Comparison of ENCODE assay signal across 8 mouse cellular contexts in the genomic region with DNA sequence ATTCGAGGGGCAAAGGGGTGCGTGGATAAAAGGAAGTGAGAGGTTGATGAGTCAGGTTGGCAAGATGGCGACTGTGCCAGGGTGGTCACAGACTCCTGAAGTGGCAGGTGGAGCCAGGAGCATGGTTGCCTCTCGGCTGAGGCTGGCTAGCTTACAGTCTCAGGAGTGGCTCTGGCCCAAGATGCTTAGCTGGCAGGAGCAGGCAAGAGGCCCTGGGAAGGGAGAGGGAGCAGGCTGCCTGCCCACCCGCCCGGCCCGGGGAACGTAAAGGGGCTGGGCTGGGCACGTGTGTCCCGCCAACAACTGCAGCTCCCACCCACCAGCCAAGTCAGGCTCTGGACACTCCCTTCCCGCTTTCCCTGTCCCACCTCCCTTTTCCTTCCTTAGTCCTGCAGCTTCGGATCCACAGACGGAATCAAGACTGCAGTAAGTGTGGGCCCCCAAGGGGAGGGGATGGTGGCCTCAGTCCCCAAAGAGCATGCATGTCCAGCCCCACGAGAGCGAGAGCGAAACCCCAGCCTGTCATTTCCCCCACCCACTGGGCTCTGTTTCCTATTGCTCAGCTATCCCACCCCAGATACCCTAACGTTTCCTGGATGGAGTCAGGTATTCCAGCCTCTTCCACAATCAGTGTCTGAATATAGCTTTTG. TPM values are rescaled to one million over a fixed set of nuclear protein-coding genes. Genes with fewer than 3 reads are reported as not detected.
A peak's percentile ranks its signal among the peaks of the same experiment; 100 is the strongest.
DNase-seq lines count a peak whose midpoint lies in the region; ATAC-seq and TF ChIP-seq lines count a peak whose summit lies in the region.

No protein-coding gene starts in this region.

- 0 out of 2 replicates have a peak overlapping the region, but pooled peaks have one; percentile 24 for H3K27ac ChIP-seq in kidney, embryonic 14.5 days (ENCODE audit: low read depth, low read length)
- H3K27ac ChIP-seq in embryonic facial prominence, embryonic 13.5 days, result peak overlapping the region; percentile 95
- no peak overlapping the region for H3K27ac ChIP-seq in hindbrain, embryonic 11.5 days (ENCODE audit: low read depth, low read length)
- H3K27ac ChIP-seq in lung, postnatal 0 days (ENCODE audit: low read length), result peak overlapping the region; percentile 51

- H3K27me3 ChIP-seq in kidney, embryonic 14.5 days (ENCODE audit: control insufficient read depth, insufficient read depth, low read length), result no peaks in the 10 kb centered on the region
- no peaks in the 10 kb centered on the region for H3K27me3 ChIP-seq in embryonic facial prominence, embryonic 13.5 days
- H3K27me3 ChIP-seq in hindbrain, embryonic 11.5 days (ENCODE audit: control insufficient read depth, insufficient read depth, low read length), result peaks cover 2% of the 10 kb centered on the region; the same call in 1 of the 2 replicates
- H3K27me3 ChIP-seq in lung, postnatal 0 days (replicated peaks; ENCODE audit: insufficient read depth, low read length), result no peaks in the 10 kb centered on the region

- no peak for TF ChIP-seq CTCF in lung, postnatal 0 days (IDR thresholded peaks at IDR 0.05)

- peak overlapping the region; percentile 17; the same call in 1 of the 2 replicates for H3K4me3 ChIP-seq in kidney, embryonic 14.5 days (ENCODE audit: low read length)
- peak overlapping the region; percentile 54 for H3K4me3 ChIP-seq in embryonic facial prominence, embryonic 13.5 days
- H3K4me3 ChIP-seq in hindbrain, embryonic 11.5 days (ENCODE audit: low read depth, low read length), result no peak overlapping the region
- H3K4me3 ChIP-seq in lung, postnatal 0 days (ENCODE audit: low read depth, low read length), result no peak overlapping the region

- H3K4me1 ChIP-seq in kidney, embryonic 14.5 days (ENCODE audit: control insufficient read depth, insufficient read depth, low read length), result peaks cover 46% of the 10 kb centered on the region
- peaks cover 49% of the 10 kb centered on the region for H3K4me1 ChIP-seq in embryonic facial prominence, embryonic 13.5 days
- peaks cover 4% of the 10 kb centered on the region; the same call in 1 of the 2 replicates for H3K4me1 ChIP-seq in hindbrain, embryonic 11.5 days (replicated peaks; ENCODE audit: control insufficient read depth, insufficient read depth, low read length)
- H3K4me1 ChIP-seq in lung, postnatal 0 days (ENCODE audit: insufficient read depth, low read depth, low read length), result peaks cover 33% of the 10 kb centered on the region

- no peak for ATAC-seq in kidney, embryonic 14.5 days (ENCODE audit: low FRiP score, low TSS enrichment)
- no peak for ATAC-seq in embryonic facial prominence, embryonic 13.5 days (ENCODE audit: insufficient number of reproducible peaks, insufficient read depth, low FRiP score, low TSS enrichment, low read depth)
- no peak for ATAC-seq in hindbrain, embryonic 11.5 days (ENCODE audit: low FRiP score)
- peak; percentile 16 for ATAC-seq in lung, postnatal 0 days

- WGBS in kidney, embryonic 14.5 days, result 48% methylated on average over 17 of the region's 17 CpGs
- 60% methylated on average over 17 of the region's 17 CpGs for WGBS in embryonic facial prominence, embryonic 13.5 days
- 82% methylated on average over 16 of the region's 17 CpGs for WGBS in hindbrain, embryonic 11.5 days
- WGBS in lung, postnatal 0 days, result 25% methylated on average over 15 of the region's 17 CpGs

- H3K9ac ChIP-seq in kidney, embryonic 14.5 days (ENCODE audit: low read depth, low read length), result no peak overlapping the region; the same call in 1 of the 2 replicates
- H3K9ac ChIP-seq in embryonic facial prominence, embryonic 13.5 days, result peak overlapping the region; percentile 83
- H3K9ac ChIP-seq in hindbrain, embryonic 11.5 days (ENCODE audit: low read depth, low read length), result peak overlapping the region; percentile 11; the same call in 1 of the 2 replicates
- H3K9ac ChIP-seq in lung, postnatal 0 days (replicated peaks; ENCODE audit: low read depth), result no peak overlapping the region

- TF ChIP-seq EP300 in lung, postnatal 0 days (IDR thresholded peaks at IDR 0.05), result no peak

- H3K36me3 ChIP-seq in kidney, embryonic 14.5 days (ENCODE audit: control insufficient read depth, insufficient read depth, low read length), result 0 out of 2 replicates have a peak, but pooled peaks cover 2% of the 10 kb centered on the region
- H3K36me3 ChIP-seq in embryonic facial prominence, embryonic 13.5 days, result peaks cover 4% of the 10 kb centered on the region
- no peaks in the 10 kb centered on the region for H3K36me3 ChIP-seq in hindbrain, embryonic 11.5 days (ENCODE audit: control insufficient read depth, insufficient read depth, low read length)
- H3K36me3 ChIP-seq in lung, postnatal 0 days (ENCODE audit: insufficient read depth, low read length), result no peaks in the 10 kb centered on the region

- H3K9me3 ChIP-seq in kidney, embryonic 14.5 days (ENCODE audit: control insufficient read depth, low read length), result no peaks in the 10 kb centered on the region
- no peaks in the 10 kb centered on the region for H3K9me3 ChIP-seq in embryonic facial prominence, embryonic 13.5 days
- no peaks in the 10 kb centered on the region for H3K9me3 ChIP-seq in hindbrain, embryonic 11.5 days (ENCODE audit: control insufficient read depth, low read length)
- H3K9me3 ChIP-seq in lung, postnatal 0 days (ENCODE audit: low read length), result no peaks in the 10 kb centered on the region

- H3K4me2 ChIP-seq in kidney, embryonic 14.5 days (replicated peaks; ENCODE audit: low read depth, low read length), result peak overlapping the region; percentile 82; the same call in 1 of the 2 replicates
- peak overlapping the region; percentile 81 for H3K4me2 ChIP-seq in embryonic facial prominence, embryonic 13.5 days
- no peak overlapping the region for H3K4me2 ChIP-seq in hindbrain, embryonic 11.5 days (replicated peaks; ENCODE audit: low read depth, low read length)
- peak overlapping the region; percentile 61 for H3K4me2 ChIP-seq in lung, postnatal 0 days (replicated peaks; ENCODE audit: low read depth, low read length)

- DNase-seq in kidney, adult 9 months, result no peak
- DNase-seq in hindbrain, embryonic 11.5 days (ENCODE audit: low spot score), result no peak
- peak; percentile 72 for DNase-seq in lung, postnatal 0 days (ENCODE audit: low spot score)
- no peak for DNase-seq in thymus, postnatal 14 days
- no peak for DNase-seq in thymus, postnatal 4 days
- no peak for DNase-seq in layer of hippocampus, adult 9-11 months

RNA-seq across cellular contexts. Expression of a gene that starts 1.7 kb away (rescaled TPM):
- 3.6 and 5.0 TPM in 2 replicates for polyA plus RNA-seq in kidney, embryonic 14.5 days (2014; fragmentation: Nextera tagmentation; extraction: Ambion mirVana)
- 5.2 and 7.8 TPM in 2 replicates for polyA plus RNA-seq in embryonic facial prominence, embryonic 13.5 days (2015; fragmentation: Nextera tagmentation; extraction: Ambion mirVana)
- polyA plus RNA-seq in hindbrain, embryonic 11.5 days (2014; fragmentation: Nextera tagmentation; extraction: Ambion mirVana), result 1.7 and 2.1 TPM in 2 replicates
- polyA plus RNA-seq in lung, postnatal 0 days (2015; fragmentation: Nextera tagmentation; extraction: Ambion mirVana), result 4.0 and 4.8 TPM in 2 replicates

RNA-seq across cellular contexts. Expression of a gene that starts 14.2 kb away (rescaled TPM):
- polyA plus RNA-seq in kidney, embryonic 14.5 days (2014; fragmentation: Nextera tagmentation; extraction: Ambion mirVana), result 12.1 and 18.7 TPM in 2 replicates
- polyA plus RNA-seq in embryonic facial prominence, embryonic 13.5 days (2015; fragmentation: Nextera tagmentation; extraction: Ambion mirVana), result 8.0 and 8.8 TPM in 2 replicates
- 4.9 and 5.1 TPM in 2 replicates for polyA plus RNA-seq in hindbrain, embryonic 11.5 days (2014; fragmentation: Nextera tagmentation; extraction: Ambion mirVana)
- 43.3 and 49.0 TPM in 2 replicates for polyA plus RNA-seq in lung, postnatal 0 days (2015; fragmentation: Nextera tagmentation; extraction: Ambion mirVana)

RNA-seq across cellular contexts. Expression of a gene that starts 19.9 kb away (rescaled TPM):
- polyA plus RNA-seq in kidney, embryonic 14.5 days (2014; fragmentation: Nextera tagmentation; extraction: Ambion mirVana), result 0.11 and 0.23 TPM in 2 replicates
- 0.27 and 0.39 TPM in 2 replicates for polyA plus RNA-seq in embryonic facial prominence, embryonic 13.5 days (2015; fragmentation: Nextera tagmentation; extraction: Ambion mirVana)
- polyA plus RNA-seq in hindbrain, embryonic 11.5 days (2014; fragmentation: Nextera tagmentation; extraction: Ambion mirVana), result 0.12 and 0.18 TPM in 2 replicates
- 0.19 and 0.32 TPM in 2 replicates for polyA plus RNA-seq in lung, postnatal 0 days (2015; fragmentation: Nextera tagmentation; extraction: Ambion mirVana)

RNA-seq across cellular contexts. Expression of a gene that starts 24.4 kb away (rescaled TPM):
- polyA plus RNA-seq in kidney, embryonic 14.5 days (2014; fragmentation: Nextera tagmentation; extraction: Ambion mirVana), result 0.14 TPM in 2 replicates
- polyA plus RNA-seq in embryonic facial prominence, embryonic 13.5 days (2015; fragmentation: Nextera tagmentation; extraction: Ambion mirVana), result 1.9 and 2.3 TPM in 2 replicates
- not detected in 2 replicates for polyA plus RNA-seq in hindbrain, embryonic 11.5 days (2014; fragmentation: Nextera tagmentation; extraction: Ambion mirVana)
- 0.13 and 0.18 TPM in 2 replicates for polyA plus RNA-seq in lung, postnatal 0 days (2015; fragmentation: Nextera tagmentation; extraction: Ambion mirVana)

RNA-seq across cellular contexts. Expression of a gene that starts 24.7 kb away (rescaled TPM):
- polyA plus RNA-seq in kidney, embryonic 14.5 days (2014; fragmentation: Nextera tagmentation; extraction: Ambion mirVana), result 0.26 and 0.31 TPM in 2 replicates
- 0.45 and 0.54 TPM in 2 replicates for polyA plus RNA-seq in embryonic facial prominence, embryonic 13.5 days (2015; fragmentation: Nextera tagmentation; extraction: Ambion mirVana)
- polyA plus RNA-seq in hindbrain, embryonic 11.5 days (2014; fragmentation: Nextera tagmentation; extraction: Ambion mirVana), result 0.06 and 0.27 TPM in 2 replicates
- 0.27 and 0.84 TPM in 2 replicates for polyA plus RNA-seq in lung, postnatal 0 days (2015; fragmentation: Nextera tagmentation; extraction: Ambion mirVana)

Comparison
In these comparisons a context has a peak if more than half of its experiments do, and no peak if none do; other contexts are left out.
1. H3K4me3 ChIP-seq: peak in kidney, embryonic 14.5 days (single experiment) and embryonic facial prominence, embryonic 13.5 days (single experiment); none in hindbrain, embryonic 11.5 days (single experiment) and lung, postnatal 0 days (single experiment).
2. H3K9ac ChIP-seq: peak in embryonic facial prominence, embryonic 13.5 days (single experiment) and hindbrain, embryonic 11.5 days (single experiment); none in kidney, embryonic 14.5 days (single experiment) and lung, postnatal 0 days (single experiment).